Mouse (Mus musculus) liver, postnatal 0 days (tissue): ENCODE results near the gene Myom1. TPM values are rescaled to one million over a fixed set of nuclear protein-coding genes. Genes with fewer than 3 reads are reported as not detected.

Source experiments
- ATAC-seq: fragments of 200-750 bp; cut with Nextera tagmentation; 2 replicates; pipeline ENCODE4 v1.8.0; 2017; ENCODE audit warnings: mild to moderate bottlenecking, moderate library complexity
- DNase-seq: peaks from one replicate; pipeline ENCODE4 v3.0.0-alpha.2; 2016
- H3K27ac ChIP-seq: fragments of 300-500 bp; sonication (generic); 2 replicates; pipeline ENCODE4 v1.5.1; 2014; ENCODE audit warnings: antibody characterized with exemption, moderate library complexity, mild to moderate bottlenecking, low read depth
- H3K27me3 ChIP-seq: fragments of 300-500 bp; sonication (generic); 2 replicates; pipeline ENCODE4 v1.6.1; 2014; ENCODE audit warnings: low read length, control low read depth, mixed read lengths; ENCODE audit not compliant: insufficient read depth
- H3K36me3 ChIP-seq: fragments of 300-500 bp; sonication (generic); replicated peaks from 2 replicates; pipeline ENCODE4 v1.6.1; 2014; ENCODE audit warnings: mild to moderate bottlenecking, control low read depth, low read length, moderate library complexity, mixed read lengths; ENCODE audit not compliant: insufficient read depth
- H3K4me1 ChIP-seq: fragments of 300-500 bp; sonication (generic); 2 replicates; pipeline ENCODE4 v1.6.1; 2014; ENCODE audit warnings: antibody characterized with exemption, mild to moderate bottlenecking, control low read depth; ENCODE audit not compliant: insufficient read depth
- H3K4me2 ChIP-seq: fragments of 300-500 bp; sonication (generic); 2 replicates; pipeline ENCODE4 v1.6.1; 2014; ENCODE audit warnings: low read depth, mild to moderate bottlenecking, low read length, moderate library complexity, mixed read lengths
- H3K4me3 ChIP-seq: fragments of 300-500 bp; sonication (generic); 2 replicates; pipeline ENCODE4 v1.5.1; 2014; ENCODE audit warnings: low read depth, low read length
- H3K9ac ChIP-seq: fragments of 300-500 bp; sonication (generic); replicated peaks from 2 replicates; pipeline ENCODE4 v1.6.1; 2014; ENCODE audit warnings: mild to moderate bottlenecking, moderate library complexity
- H3K9me3 ChIP-seq: fragments of 300-500 bp; sonication (generic); 2 replicates; pipeline ENCODE4 v1.6.1; 2016; ENCODE audit warnings: mild to moderate bottlenecking, control low read depth, low read length, mixed read lengths
- CTCF ChIP-seq: sonication (generic); IDR thresholded peaks from 2 replicates; pipeline ENCODE4 v1.5.1; 2016; ENCODE audit warnings: antibody characterized with exemption, low read depth
- EP300 ChIP-seq: IDR thresholded peaks from 2 replicates; pipeline ENCODE4 v1.6.1; 2016; ENCODE audit warnings: antibody characterized with exemption, low read depth, mild to moderate bottlenecking
- WGBS: fragments of 180-500 bp; shearing (Covaris S2); extraction: QIAGEN DNeasy Blood & Tissue Kit; methylation state at CpG from one replicate; pipeline ENCODE4 v1.1.7; 2014; ENCODE audit not compliant: insufficient replicate concordance; 5-methylcytosine and 5-hydroxymethylcytosine counted together
- polyA plus RNA-seq: library from polyadenylated mRNA; unstranded; fragments of >200 nt; fragmentation: Nextera tagmentation; extraction: Ambion mirVana; gene quantifications from 2 replicates; pipeline ENCODE4 v1.2.1, GENCODE M21; 2015

Gene Myom1
- polyA plus RNA-seq, 1 experiment from 2014 or later, result 2.1 TPM

DNA sequence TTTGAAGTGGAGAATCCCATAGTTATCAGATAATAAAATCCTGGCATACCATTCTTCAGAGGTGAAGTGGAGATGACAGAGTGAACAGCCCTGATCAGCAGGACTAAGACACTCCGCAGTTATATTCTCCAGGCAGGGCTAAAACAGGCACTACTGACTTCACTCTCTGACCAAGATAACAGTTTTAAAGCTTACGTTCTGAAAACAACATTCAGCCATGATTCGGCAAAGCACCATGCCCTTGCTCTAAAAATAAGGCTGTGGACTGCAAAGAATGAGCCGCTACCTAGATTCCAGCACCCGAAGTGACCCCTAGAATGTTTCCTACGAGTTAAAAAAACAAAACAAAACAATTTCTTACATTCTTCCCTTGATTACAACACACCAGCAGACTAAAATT lies 4.6 kb upstream of the Myom1 start:
- Histone ChIP-seq H3K27ac (no peak overlapping the region), H3K36me3 (peaks cover 28% of the 10 kb centered on the region), H3K9ac (no peak overlapping the region), H3K9me3 (no peaks in the 10 kb centered on the region), H3K4me1 (peaks cover 19% of the 10 kb centered on the region), H3K4me3 (no peak overlapping the region), H3K4me2 (no peak overlapping the region), H3K27me3 (no peaks in the 10 kb centered on the region)
- ATAC-seq, result no peak
- 58% methylated on average over 6 of the region's 6 CpGs for WGBS
- no peak for TF ChIP-seq CTCF
- TF ChIP-seq EP300, result no peak
- no peak for DNase-seq

- no peak for ATAC-seq
- no peak overlapping the region for H3K4me2 ChIP-seq
- no peak for TF ChIP-seq CTCF
- H3K4me1 ChIP-seq, result peaks cover 26% of the 10 kb centered on the region
- H3K9me3 ChIP-seq, result no peaks in the 10 kb centered on the region
- H3K36me3 ChIP-seq, result peaks cover 25% of the 10 kb centered on the region
- H3K27ac ChIP-seq, result no peak overlapping the region
- no peaks in the 10 kb centered on the region for H3K27me3 ChIP-seq
- WGBS, result 75% methylated on average over 9 of the region's 9 CpGs
- DNase-seq, result no peak
- no peak overlapping the region for H3K9ac ChIP-seq
- H3K4me3 ChIP-seq, result no peak overlapping the region
Measured at GRCm38 (mm10) chr17:70998400-70998975, 3.9 kb upstream of the Myom1 start.

DNA sequence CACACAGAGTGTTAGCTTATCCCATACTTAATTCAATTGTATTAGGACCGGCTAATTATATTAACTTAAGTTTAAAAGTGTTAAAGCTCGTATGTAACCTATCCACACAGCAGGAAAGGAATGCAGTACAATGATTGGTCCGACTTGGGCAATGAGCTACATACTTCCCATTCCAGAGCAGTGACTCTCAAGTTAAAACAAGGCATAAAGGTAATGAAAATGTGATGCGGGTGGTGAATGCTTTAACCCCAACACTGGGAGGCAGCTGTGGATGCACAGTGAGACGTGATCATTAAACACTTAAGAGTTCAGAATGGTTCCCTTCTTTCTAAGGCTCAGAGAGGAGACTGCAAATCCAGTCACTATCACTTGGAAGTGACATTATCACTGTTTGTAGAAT lies 3.2 kb upstream of the Myom1 start:
- no peak overlapping the region for H3K4me3 ChIP-seq
- ATAC-seq, result no peak
- no peak overlapping the region for H3K27ac ChIP-seq
- TF ChIP-seq EP300 (no peak), CTCF (no peak)
- no peak for DNase-seq
- H3K4me2 ChIP-seq, result no peak overlapping the region
- peaks cover 18% of the 10 kb centered on the region for H3K36me3 ChIP-seq
- WGBS, result 72% methylated on average over 5 of the region's 5 CpGs
- H3K27me3 ChIP-seq, result no peaks in the 10 kb centered on the region
- H3K9me3 ChIP-seq, result no peaks in the 10 kb centered on the region
- peaks cover 28% of the 10 kb centered on the region for H3K4me1 ChIP-seq
- no peak overlapping the region for H3K9ac ChIP-seq

GRCm38 (mm10) chr17:71000255-71000654 lies 2.2 kb upstream of the Myom1 start:
- no peaks in the 10 kb centered on the region for H3K27me3 ChIP-seq
- H3K4me3 ChIP-seq, result peak overlapping the region; percentile 83
- WGBS, result 61% methylated on average over 2 of the region's 2 CpGs
- ATAC-seq (no peak), DNase-seq (no peak)
- peaks cover 31% of the 10 kb centered on the region for H3K4me1 ChIP-seq
- peak overlapping the region; percentile 85 for H3K4me2 ChIP-seq
- no peak for TF ChIP-seq CTCF
- TF ChIP-seq EP300, result no peak
- H3K9me3 ChIP-seq, result no peaks in the 10 kb centered on the region
- H3K9ac ChIP-seq, result no peak overlapping the region
- H3K27ac ChIP-seq, result no peak overlapping the region
- H3K36me3 ChIP-seq, result peaks cover 12% of the 10 kb centered on the region

- Histone ChIP-seq H3K9me3 (no peaks in the 10 kb centered on the region), H3K27me3 (no peaks in the 10 kb centered on the region), H3K27ac (peak overlapping the region; percentile 99), H3K4me2 (peak overlapping the region; percentile 85), H3K4me3 (peak overlapping the region; percentile 83), H3K4me1 (peaks cover 31% of the 10 kb centered on the region), H3K9ac (peak overlapping the region; percentile 95), H3K36me3 (peaks cover 4% of the 10 kb centered on the region; the same call in 1 of the 2 replicates)
- no peak for TF ChIP-seq EP300
- no peak for TF ChIP-seq CTCF
- no peak for DNase-seq
- WGBS, result 6% methylated on average over 6 of the region's 6 CpGs
- ATAC-seq, result no peak
Measured at GRCm38 (mm10) chr17:71001067-71001466, 1.4 kb upstream of the Myom1 start.

DNA sequence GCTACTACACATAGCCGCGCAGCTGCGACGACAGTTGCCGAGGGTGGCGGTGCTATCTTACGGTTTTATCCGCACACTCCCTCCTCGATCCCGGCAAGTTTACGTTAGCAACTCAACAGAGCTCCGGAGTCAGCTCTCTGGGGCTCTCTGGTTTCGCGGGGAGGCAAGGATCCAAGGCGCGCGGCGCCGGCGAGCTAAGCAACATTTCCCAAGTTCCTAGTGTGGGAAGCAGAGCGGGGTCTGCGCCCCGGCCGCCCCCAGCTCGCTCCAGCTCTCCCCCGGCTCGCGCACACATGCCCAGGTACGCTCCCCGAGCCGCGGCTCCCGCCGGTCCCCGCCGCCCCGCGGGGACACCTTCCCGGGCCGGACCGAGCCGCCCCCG lies 743 bp upstream of the Myom1 start:
- DNase-seq (no peak), ATAC-seq (peak; percentile 59)
- 2% methylated on average over 42 of the region's 43 CpGs for WGBS
- Histone ChIP-seq H3K36me3 (no peaks in the 10 kb centered on the region), H3K4me3 (peak overlapping the region; percentile 83), H3K9me3 (no peaks in the 10 kb centered on the region), H3K27ac (peak overlapping the region; percentile 99), H3K4me1 (peaks cover 31% of the 10 kb centered on the region), H3K9ac (peak overlapping the region; percentile 95), H3K27me3 (no peaks in the 10 kb centered on the region), H3K4me2 (peak overlapping the region; percentile 85)
- TF ChIP-seq EP300, result no peak
- TF ChIP-seq CTCF, result no peak

GRCm38 (mm10) chr17:71002744-71003094 lies 286 bp downstream of the Myom1 start, which contains the start of gene Myl12a:
Myl12a (minus strand) TSS chr17:71002878.
- Histone ChIP-seq H3K4me2 (peak within 1 kb of the TSS; percentile 85), H3K27ac (peak within 1 kb of the TSS; percentile 99), H3K9me3 (no peaks in the 10 kb centered on the region), H3K4me1 (peaks cover 28% of the 10 kb centered on the region), H3K36me3 (no peaks in the 10 kb centered on the region), H3K9ac (peak within 1 kb of the TSS; percentile 95), H3K4me3 (peak within 1 kb of the TSS; percentile 83), H3K27me3 (no peaks in the 10 kb centered on the region)
- ATAC-seq (peak; percentile 53), DNase-seq (no peak)
- no peak for TF ChIP-seq EP300
- TF ChIP-seq CTCF, result no peak
- 14% methylated on average over 14 of the region's 14 CpGs for WGBS
